Mouse (Mus musculus): ENCODE data around the gene Mtmr12. TPM values are rescaled to one million over a fixed set of nuclear protein-coding genes. Genes with fewer than 3 reads are reported as not detected.

Gene Mtmr12
- polyA plus RNA-seq, 1 experiment, result 32.0 TPM

GRCm38 (mm10) chr15:12275091-12275623 lies 70.3 kb downstream of the Mtmr12 start:
- H3K36me3 ChIP-seq (ENCODE audit: control insufficient read depth, insufficient read depth, low read length, poor library complexity, severe bottlenecking), result no peaks in the 10 kb centered on the region
- H3K27ac ChIP-seq (ENCODE audit: insufficient read depth, low read length), result peak overlapping the region; percentile 68; the same call in 1 of the 2 replicates
- peaks cover 4% of the 10 kb centered on the region for H3K4me1 ChIP-seq (ENCODE audit: control insufficient read depth, insufficient read depth, low read length)
- no peaks in the 10 kb centered on the region for H3K27me3 ChIP-seq (ENCODE audit: control insufficient read depth, insufficient read depth, low read length, poor library complexity, severe bottlenecking)
- H3K9me3 ChIP-seq (replicated peaks; ENCODE audit: control insufficient read depth, insufficient read depth, low read length, poor library complexity, severe bottlenecking), result no peaks in the 10 kb centered on the region
- TF ChIP-seq EP300 (IDR thresholded peaks at IDR 0.05; ENCODE audit: insufficient read depth, low read depth, low read length) (0 out of 2 replicates have a peak, but pooled peaks have one; percentile 20), POLR2A (IDR thresholded peaks at IDR 0.05; ENCODE audit: insufficient read depth, low read length) (no peak), CTCF (IDR thresholded peaks at IDR 0.05; ENCODE audit: low read depth, low read length) (no peak)
- H3K9ac ChIP-seq (ENCODE audit: low read depth, poor library complexity, severe bottlenecking), result no peak overlapping the region
- H3K4me3 ChIP-seq (ENCODE audit: low read depth, low read length), result no peak overlapping the region

GRCm38 (mm10) chr15:12279816-12280215 lies 75.0 kb downstream of the Mtmr12 start:
- Histone ChIP-seq H3K9me3 (replicated peaks; ENCODE audit: control insufficient read depth, insufficient read depth, low read length, poor library complexity, severe bottlenecking) (no peaks in the 10 kb centered on the region), H3K27ac (ENCODE audit: insufficient read depth, low read length) (no peak overlapping the region), H3K9ac (ENCODE audit: low read depth, poor library complexity, severe bottlenecking) (no peak overlapping the region), H3K4me3 (ENCODE audit: low read depth, low read length) (no peak overlapping the region), H3K36me3 (ENCODE audit: control insufficient read depth, insufficient read depth, low read length, poor library complexity, severe bottlenecking) (no peaks in the 10 kb centered on the region), H3K27me3 (ENCODE audit: control insufficient read depth, insufficient read depth, low read length, poor library complexity, severe bottlenecking) (peaks cover 1% of the 10 kb centered on the region; the same call in 1 of the 2 replicates), H3K4me1 (ENCODE audit: control insufficient read depth, insufficient read depth, low read length) (peaks cover 1% of the 10 kb centered on the region)
- TF ChIP-seq CTCF (IDR thresholded peaks at IDR 0.05; ENCODE audit: low read depth, low read length) (no peak), POLR2A (IDR thresholded peaks at IDR 0.05; ENCODE audit: insufficient read depth, low read length) (no peak), EP300 (IDR thresholded peaks at IDR 0.05; ENCODE audit: insufficient read depth, low read depth, low read length) (no peak)

DNA sequence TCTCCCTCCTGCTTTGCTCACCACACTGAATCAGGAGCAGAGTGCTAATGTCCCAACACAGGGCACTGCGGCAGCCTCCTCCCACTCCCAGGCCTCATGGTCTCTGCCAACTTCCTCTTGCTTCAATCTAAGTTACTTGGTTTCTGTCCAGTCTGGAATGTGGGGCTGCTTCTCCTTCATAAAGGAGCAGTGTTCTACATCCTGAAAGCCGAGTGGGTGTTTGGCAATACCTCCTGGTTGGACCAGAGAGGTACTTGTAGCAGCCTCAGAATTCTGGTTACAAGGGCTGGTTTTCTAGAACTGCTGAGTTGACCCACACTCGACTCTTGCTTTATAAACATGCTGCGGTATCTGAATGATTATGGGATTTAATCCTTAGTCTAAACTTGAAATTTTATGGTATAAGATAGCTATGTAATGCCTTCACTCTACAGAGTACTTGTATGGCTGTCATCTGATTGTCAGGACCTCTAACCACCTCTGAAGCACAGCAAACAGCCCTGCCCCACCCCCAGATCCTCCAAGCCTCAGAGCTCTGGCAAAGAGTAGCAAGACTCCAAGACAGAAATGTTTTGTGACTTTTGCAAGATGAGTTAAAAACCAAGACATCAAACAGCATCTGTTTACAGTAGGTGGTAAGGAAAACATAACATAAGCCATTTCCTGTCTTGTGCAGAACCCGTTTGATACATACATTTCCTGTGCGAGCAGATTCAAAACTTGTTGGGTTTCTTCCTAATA lies 80.1 kb downstream of the Mtmr12 start:
- TF ChIP-seq POLR2A (IDR thresholded peaks at IDR 0.05; ENCODE audit: insufficient read depth, low read length), result no peak
- no peak for TF ChIP-seq CTCF (IDR thresholded peaks at IDR 0.05; ENCODE audit: low read depth, low read length)
- TF ChIP-seq EP300 (IDR thresholded peaks at IDR 0.05; ENCODE audit: insufficient read depth, low read depth, low read length), result no peak

DNA sequence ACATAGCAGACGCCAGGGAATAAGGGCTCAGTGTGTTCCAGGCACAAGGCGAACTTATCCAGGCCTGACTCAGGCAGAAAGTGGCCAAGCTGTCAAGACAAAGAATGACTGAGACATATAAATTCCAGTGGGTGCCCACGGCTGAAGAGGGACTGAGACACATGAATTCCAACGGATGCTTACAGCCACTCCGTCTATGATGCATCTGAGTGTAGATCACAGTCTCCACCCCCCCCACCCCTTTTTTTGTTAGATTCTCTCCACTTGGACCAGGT lies 80.6 kb downstream of the Mtmr12 start:
- H3K9me3 ChIP-seq (replicated peaks; ENCODE audit: control insufficient read depth, insufficient read depth, low read length, poor library complexity, severe bottlenecking), result no peaks in the 10 kb centered on the region
- TF ChIP-seq POLR2A (IDR thresholded peaks at IDR 0.05; ENCODE audit: insufficient read depth, low read length) (no peak), CTCF (IDR thresholded peaks at IDR 0.05; ENCODE audit: low read depth, low read length) (no peak), EP300 (IDR thresholded peaks at IDR 0.05; ENCODE audit: insufficient read depth, low read depth, low read length) (no peak)
- H3K9ac ChIP-seq (ENCODE audit: low read depth, poor library complexity, severe bottlenecking), result no peak overlapping the region
- no peaks in the 10 kb centered on the region for H3K4me1 ChIP-seq (ENCODE audit: control insufficient read depth, insufficient read depth, low read length)
- H3K27me3 ChIP-seq (ENCODE audit: control insufficient read depth, insufficient read depth, low read length, poor library complexity, severe bottlenecking), result peaks cover 1% of the 10 kb centered on the region; the same call in 1 of the 2 replicates
- H3K4me3 ChIP-seq (ENCODE audit: low read depth, low read length), result no peak overlapping the region
- H3K36me3 ChIP-seq (ENCODE audit: control insufficient read depth, insufficient read depth, low read length, poor library complexity, severe bottlenecking), result no peaks in the 10 kb centered on the region
- no peak overlapping the region for H3K27ac ChIP-seq (ENCODE audit: insufficient read depth, low read length)

More for the DNA sequence above, 80.1 kb downstream of the Mtmr12 start:
- Histone ChIP-seq H3K27me3 (ENCODE audit: control insufficient read depth, insufficient read depth, low read length, poor library complexity, severe bottlenecking) (peaks cover 1% of the 10 kb centered on the region; the same call in 1 of the 2 replicates), H3K27ac (ENCODE audit: insufficient read depth, low read length) (no peak overlapping the region), H3K36me3 (ENCODE audit: control insufficient read depth, insufficient read depth, low read length, poor library complexity, severe bottlenecking) (no peaks in the 10 kb centered on the region), H3K9me3 (replicated peaks; ENCODE audit: control insufficient read depth, insufficient read depth, low read length, poor library complexity, severe bottlenecking) (no peaks in the 10 kb centered on the region), H3K4me1 (ENCODE audit: control insufficient read depth, insufficient read depth, low read length) (no peaks in the 10 kb centered on the region), H3K4me3 (ENCODE audit: low read depth, low read length) (no peak overlapping the region), H3K9ac (ENCODE audit: low read depth, poor library complexity, severe bottlenecking) (no peak overlapping the region)

DNA sequence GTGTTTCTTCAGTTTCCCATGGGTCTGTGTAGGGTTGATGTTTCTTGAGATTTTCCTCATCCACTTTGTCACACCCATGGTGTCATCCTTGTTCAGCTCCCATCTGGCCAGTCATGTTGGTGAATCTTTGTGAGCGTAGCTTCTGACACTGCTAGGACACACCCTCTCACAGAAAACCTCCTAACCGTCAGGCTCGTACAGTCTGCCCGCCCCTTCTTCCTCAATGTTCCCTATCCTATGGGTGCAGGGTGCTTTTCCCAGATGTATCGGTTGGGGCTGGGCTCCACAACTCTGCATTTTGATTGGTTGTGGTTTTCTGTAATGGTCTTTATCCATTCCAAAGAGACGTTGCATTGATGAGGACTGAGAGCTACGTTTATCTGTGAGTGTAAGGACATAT lies 85.5 kb downstream of the Mtmr12 start:
- H3K27ac ChIP-seq (ENCODE audit: insufficient read depth, low read length), result no peak overlapping the region
- H3K4me1 ChIP-seq (ENCODE audit: control insufficient read depth, insufficient read depth, low read length), result no peaks in the 10 kb centered on the region
- H3K9ac ChIP-seq (ENCODE audit: low read depth, poor library complexity, severe bottlenecking), result no peak overlapping the region
- no peaks in the 10 kb centered on the region for H3K36me3 ChIP-seq (ENCODE audit: control insufficient read depth, insufficient read depth, low read length, poor library complexity, severe bottlenecking)
- H3K27me3 ChIP-seq (ENCODE audit: control insufficient read depth, insufficient read depth, low read length, poor library complexity, severe bottlenecking), result no peaks in the 10 kb centered on the region
- H3K4me3 ChIP-seq (ENCODE audit: low read depth, low read length), result no peak overlapping the region
- no peaks in the 10 kb centered on the region for H3K9me3 ChIP-seq (replicated peaks; ENCODE audit: control insufficient read depth, insufficient read depth, low read length, poor library complexity, severe bottlenecking)
- no peak for TF ChIP-seq CTCF (IDR thresholded peaks at IDR 0.05; ENCODE audit: low read depth, low read length)
- no peak for TF ChIP-seq EP300 (IDR thresholded peaks at IDR 0.05; ENCODE audit: insufficient read depth, low read depth, low read length)
- no peak for TF ChIP-seq POLR2A (IDR thresholded peaks at IDR 0.05; ENCODE audit: insufficient read depth, low read length)

GRCm38 (mm10) chr15:12291757-12292156 lies 86.9 kb downstream of the Mtmr12 start:
- Histone ChIP-seq H3K27me3 (ENCODE audit: control insufficient read depth, insufficient read depth, low read length, poor library complexity, severe bottlenecking) (no peaks in the 10 kb centered on the region), H3K36me3 (ENCODE audit: control insufficient read depth, insufficient read depth, low read length, poor library complexity, severe bottlenecking) (no peaks in the 10 kb centered on the region), H3K27ac (ENCODE audit: insufficient read depth, low read length) (no peak overlapping the region), H3K9me3 (replicated peaks; ENCODE audit: control insufficient read depth, insufficient read depth, low read length, poor library complexity, severe bottlenecking) (no peaks in the 10 kb centered on the region), H3K4me3 (ENCODE audit: low read depth, low read length) (no peak overlapping the region), H3K9ac (ENCODE audit: low read depth, poor library complexity, severe bottlenecking) (no peak overlapping the region), H3K4me1 (ENCODE audit: control insufficient read depth, insufficient read depth, low read length) (no peaks in the 10 kb centered on the region)
- no peak for TF ChIP-seq EP300 (IDR thresholded peaks at IDR 0.05; ENCODE audit: insufficient read depth, low read depth, low read length)
- TF ChIP-seq CTCF (IDR thresholded peaks at IDR 0.05; ENCODE audit: low read depth, low read length), result no peak
- no peak for TF ChIP-seq POLR2A (IDR thresholded peaks at IDR 0.05; ENCODE audit: insufficient read depth, low read length)
